Mouse (Mus musculus): ENCODE results near the gene Chn1. TPM values are rescaled to one million over a fixed set of nuclear protein-coding genes. Genes with fewer than 3 reads are reported as not detected.

The Chn1 gene
- polyA plus RNA-seq, 1 experiment from 2014 or later = 24.2 TPM

- Histone ChIP-seq H3K9ac (replicated peaks; ENCODE audit: low read depth, low read length) (no peak overlapping the region), H3K4me3 (ENCODE audit: low read depth, low read length) (no peak overlapping the region), H3K36me3 (ENCODE audit: control insufficient read depth, insufficient read depth, low read length) (no peaks in the 10 kb centered on the region), H3K4me1 (ENCODE audit: control insufficient read depth, insufficient read depth, low read length) (no peaks in the 10 kb centered on the region), H3K27ac (ENCODE audit: low read length) (no peak overlapping the region), H3K27me3 (ENCODE audit: control insufficient read depth, insufficient read depth, low read length) (no peaks in the 10 kb centered on the region), H3K4me2 (replicated peaks; ENCODE audit: low read depth, low read length) (no peak overlapping the region), H3K9me3 (ENCODE audit: control insufficient read depth, low read depth, low read length) (no peaks in the 10 kb centered on the region)
- WGBS = 65% methylated on average over 6 of the region's 6 CpGs
- ATAC-seq (ENCODE audit: insufficient number of reproducible peaks, insufficient read depth, low FRiP score, low read depth) = no peak
These were observed 13.2 kb upstream of the Chn1 start for GRCm38 (mm10) chr2:73788395-73788794.

DNA sequence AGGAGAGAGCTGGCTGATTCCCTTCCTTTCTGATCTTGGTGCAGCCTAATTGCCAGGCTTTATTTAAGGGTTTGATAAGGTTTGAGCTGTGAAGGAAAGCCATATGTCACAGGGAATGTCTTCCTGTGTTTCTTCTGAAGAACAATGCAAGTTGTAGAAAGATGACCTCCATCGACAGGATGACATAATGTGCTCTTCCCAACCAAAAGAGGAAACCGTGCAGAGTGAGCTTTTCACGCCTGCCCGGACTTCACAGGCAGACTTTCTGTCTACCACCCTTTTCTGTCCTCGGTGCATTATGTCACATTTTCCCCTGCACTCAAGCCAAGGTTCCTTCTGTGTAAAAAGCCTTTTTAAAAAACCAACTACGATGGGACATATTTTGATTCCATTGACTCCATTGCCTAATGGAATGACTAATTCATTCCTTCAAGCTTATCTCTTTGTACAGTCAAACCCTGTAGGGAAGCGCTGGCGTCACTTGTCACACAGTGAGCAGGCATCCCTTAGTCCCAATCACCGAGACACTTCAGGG, 7.3 kb upstream of the Chn1 start:
- 56% methylated on average over 9 of the region's 9 CpGs for WGBS

GRCm38 (mm10) chr2:73780321-73781010, 5.3 kb upstream of the Chn1 start:
- H3K9ac ChIP-seq (replicated peaks; ENCODE audit: low read depth, low read length) = no peak overlapping the region
- H3K4me3 ChIP-seq (ENCODE audit: low read depth, low read length) = no peak overlapping the region
- no peaks in the 10 kb centered on the region for H3K27me3 ChIP-seq (ENCODE audit: control insufficient read depth, insufficient read depth, low read length)
- no peak overlapping the region for H3K4me2 ChIP-seq (replicated peaks; ENCODE audit: low read depth, low read length)
- H3K27ac ChIP-seq (ENCODE audit: low read length) = no peak overlapping the region
- no peaks in the 10 kb centered on the region for H3K9me3 ChIP-seq (ENCODE audit: control insufficient read depth, low read depth, low read length)
- H3K4me1 ChIP-seq (ENCODE audit: control insufficient read depth, insufficient read depth, low read length) = no peaks in the 10 kb centered on the region
- 63% methylated on average over 14 of the region's 14 CpGs for WGBS
- H3K36me3 ChIP-seq (ENCODE audit: control insufficient read depth, insufficient read depth, low read length) = no peaks in the 10 kb centered on the region
- ATAC-seq (ENCODE audit: insufficient number of reproducible peaks, insufficient read depth, low FRiP score, low read depth) = no peak

More for the DNA sequence above, 7.3 kb upstream of the Chn1 start:
- H3K36me3 ChIP-seq (ENCODE audit: control insufficient read depth, insufficient read depth, low read length) = no peaks in the 10 kb centered on the region
- H3K27me3 ChIP-seq (ENCODE audit: control insufficient read depth, insufficient read depth, low read length) = no peaks in the 10 kb centered on the region
- no peak overlapping the region for H3K27ac ChIP-seq (ENCODE audit: low read length)
- H3K9me3 ChIP-seq (ENCODE audit: control insufficient read depth, low read depth, low read length) = no peaks in the 10 kb centered on the region
- H3K4me2 ChIP-seq (replicated peaks; ENCODE audit: low read depth, low read length) = no peak overlapping the region
- no peak overlapping the region for H3K4me3 ChIP-seq (ENCODE audit: low read depth, low read length)
- no peak for ATAC-seq (ENCODE audit: insufficient number of reproducible peaks, insufficient read depth, low FRiP score, low read depth)
- no peak overlapping the region for H3K9ac ChIP-seq (replicated peaks; ENCODE audit: low read depth, low read length)
- no peaks in the 10 kb centered on the region for H3K4me1 ChIP-seq (ENCODE audit: control insufficient read depth, insufficient read depth, low read length)

GRCm38 (mm10) chr2:73779796-73780195, 4.7 kb upstream of the Chn1 start:
- no peaks in the 10 kb centered on the region for H3K9me3 ChIP-seq (ENCODE audit: control insufficient read depth, low read depth, low read length)
- no peak for ATAC-seq (ENCODE audit: insufficient number of reproducible peaks, insufficient read depth, low FRiP score, low read depth)
- H3K27me3 ChIP-seq (ENCODE audit: control insufficient read depth, insufficient read depth, low read length) = no peaks in the 10 kb centered on the region
- no peaks in the 10 kb centered on the region for H3K36me3 ChIP-seq (ENCODE audit: control insufficient read depth, insufficient read depth, low read length)
- no peak overlapping the region for H3K27ac ChIP-seq (ENCODE audit: low read length)
- WGBS = 45% methylated on average over 7 of the region's 7 CpGs
- H3K4me1 ChIP-seq (ENCODE audit: control insufficient read depth, insufficient read depth, low read length) = no peaks in the 10 kb centered on the region
- H3K9ac ChIP-seq (replicated peaks; ENCODE audit: low read depth, low read length) = no peak overlapping the region
- no peak overlapping the region for H3K4me3 ChIP-seq (ENCODE audit: low read depth, low read length)
- no peak overlapping the region for H3K4me2 ChIP-seq (replicated peaks; ENCODE audit: low read depth, low read length)

DNA sequence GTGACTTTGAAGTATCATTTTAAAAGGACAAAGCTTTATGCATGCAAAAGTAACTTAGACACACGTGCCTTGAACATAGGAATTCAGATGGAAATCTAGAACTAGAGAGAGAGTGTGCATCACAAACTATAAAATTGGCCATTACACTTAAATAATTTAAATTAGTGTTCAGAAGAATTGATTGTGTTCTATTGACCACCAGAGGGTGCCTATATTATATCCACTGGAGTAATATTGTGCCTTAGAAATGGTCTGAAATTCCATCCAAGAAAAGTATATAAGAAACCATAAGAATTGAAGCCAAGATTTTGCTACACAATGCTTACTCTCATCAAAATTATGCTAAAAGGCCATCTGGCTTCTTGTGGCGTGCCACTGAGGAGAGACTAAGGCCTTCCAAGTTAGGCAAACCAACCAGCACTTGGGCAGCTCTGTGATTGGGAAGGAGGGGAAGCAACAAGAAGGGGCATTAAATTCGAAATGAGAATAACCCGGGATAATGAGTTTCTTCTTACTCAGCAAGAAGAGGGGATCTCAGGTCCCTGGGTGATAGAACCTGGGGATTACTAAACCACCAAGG, 4.0 kb upstream of the Chn1 start:
- H3K4me2 ChIP-seq (replicated peaks; ENCODE audit: low read depth, low read length) = no peak overlapping the region
- ATAC-seq (ENCODE audit: insufficient number of reproducible peaks, insufficient read depth, low FRiP score, low read depth) = no peak
- no peak overlapping the region for H3K4me3 ChIP-seq (ENCODE audit: low read depth, low read length)
- WGBS = 83% methylated on average over 4 of the region's 4 CpGs
- H3K4me1 ChIP-seq (ENCODE audit: control insufficient read depth, insufficient read depth, low read length) = no peaks in the 10 kb centered on the region
- no peaks in the 10 kb centered on the region for H3K27me3 ChIP-seq (ENCODE audit: control insufficient read depth, insufficient read depth, low read length)
- H3K9me3 ChIP-seq (ENCODE audit: control insufficient read depth, low read depth, low read length) = no peaks in the 10 kb centered on the region
- no peak overlapping the region for H3K9ac ChIP-seq (replicated peaks; ENCODE audit: low read depth, low read length)
- no peaks in the 10 kb centered on the region for H3K36me3 ChIP-seq (ENCODE audit: control insufficient read depth, insufficient read depth, low read length)
- no peak overlapping the region for H3K27ac ChIP-seq (ENCODE audit: low read length)

DNA sequence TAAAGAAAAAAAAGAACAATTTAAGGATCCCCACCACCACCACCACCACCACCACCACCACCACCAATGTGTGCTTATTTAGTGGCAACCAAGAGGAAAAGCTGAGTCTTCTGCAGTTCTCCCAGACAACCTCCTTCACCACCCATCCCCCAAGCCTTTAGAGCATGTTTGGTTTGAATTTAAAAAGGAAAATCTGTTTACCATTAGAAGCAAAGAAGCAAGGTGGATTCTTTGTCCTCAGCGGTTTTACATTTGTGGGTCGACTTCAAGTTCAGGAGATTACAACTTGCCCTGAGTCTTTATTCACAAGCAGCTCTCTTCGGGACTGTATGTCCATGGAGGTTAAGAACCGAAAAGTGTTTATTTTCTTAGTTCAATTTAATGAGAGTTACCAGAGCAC, 1.8 kb upstream of the Chn1 start:
- Histone ChIP-seq H3K36me3 (ENCODE audit: control insufficient read depth, insufficient read depth, low read length) (no peaks in the 10 kb centered on the region), H3K4me3 (ENCODE audit: low read depth, low read length) (no peak overlapping the region), H3K9ac (replicated peaks; ENCODE audit: low read depth, low read length) (no peak overlapping the region), H3K27me3 (ENCODE audit: control insufficient read depth, insufficient read depth, low read length) (no peaks in the 10 kb centered on the region), H3K9me3 (ENCODE audit: control insufficient read depth, low read depth, low read length) (no peaks in the 10 kb centered on the region), H3K27ac (ENCODE audit: low read length) (no peak overlapping the region), H3K4me2 (replicated peaks; ENCODE audit: low read depth, low read length) (no peak overlapping the region), H3K4me1 (ENCODE audit: control insufficient read depth, insufficient read depth, low read length) (no peaks in the 10 kb centered on the region)
- 27% methylated on average over 4 of the region's 4 CpGs for WGBS
- ATAC-seq (ENCODE audit: insufficient number of reproducible peaks, insufficient read depth, low FRiP score, low read depth) = no peak

- no peaks in the 10 kb centered on the region for H3K4me1 ChIP-seq (ENCODE audit: control insufficient read depth, insufficient read depth, low read length)
These were observed 651 bp upstream of the Chn1 start for GRCm38 (mm10) chr2:73775683-73776310.

GRCm38 (mm10) chr2:73772945-73773344, 2.2 kb downstream of the Chn1 start:
- WGBS = 39% methylated on average over 1 of the region's 1 CpGs

More at GRCm38 (mm10) chr2:73775683-73776310, 651 bp upstream of the Chn1 start:
- Histone ChIP-seq H3K4me3 (ENCODE audit: low read depth, low read length) (peak overlapping the region; percentile 57), H3K9ac (replicated peaks; ENCODE audit: low read depth, low read length) (peak overlapping the region; percentile 63; the same call in 1 of the 2 replicates), H3K27me3 (ENCODE audit: control insufficient read depth, insufficient read depth, low read length) (no peaks in the 10 kb centered on the region), H3K4me2 (replicated peaks; ENCODE audit: low read depth, low read length) (peak overlapping the region; percentile 45), H3K9me3 (ENCODE audit: control insufficient read depth, low read depth, low read length) (no peaks in the 10 kb centered on the region), H3K36me3 (ENCODE audit: control insufficient read depth, insufficient read depth, low read length) (no peaks in the 10 kb centered on the region), H3K27ac (ENCODE audit: low read length) (no peak overlapping the region)
- ATAC-seq (ENCODE audit: insufficient number of reproducible peaks, insufficient read depth, low FRiP score, low read depth) = no peak
- under 1% methylated on average over 22 of the region's 22 CpGs for WGBS

More at GRCm38 (mm10) chr2:73772945-73773344, 2.2 kb downstream of the Chn1 start:
- Histone ChIP-seq H3K36me3 (ENCODE audit: control insufficient read depth, insufficient read depth, low read length) (no peaks in the 10 kb centered on the region), H3K27me3 (ENCODE audit: control insufficient read depth, insufficient read depth, low read length) (no peaks in the 10 kb centered on the region), H3K9ac (replicated peaks; ENCODE audit: low read depth, low read length) (no peak overlapping the region), H3K4me2 (replicated peaks; ENCODE audit: low read depth, low read length) (no peak overlapping the region), H3K9me3 (ENCODE audit: control insufficient read depth, low read depth, low read length) (no peaks in the 10 kb centered on the region), H3K4me3 (ENCODE audit: low read depth, low read length) (no peak overlapping the region), H3K4me1 (ENCODE audit: control insufficient read depth, insufficient read depth, low read length) (no peaks in the 10 kb centered on the region), H3K27ac (ENCODE audit: low read length) (no peak overlapping the region)
- no peak for ATAC-seq (ENCODE audit: insufficient number of reproducible peaks, insufficient read depth, low FRiP score, low read depth)

Measured in stomach, embryonic 14.5 days (tissue).